Mouse (Mus musculus) testis, adult 2 months (tissue): ENCODE data around the gene Vegfb.

ENCODE experiments used
- CTCF ChIP-seq: fragments of 200-500 bp; IDR thresholded peaks from 2 replicates; pipeline ENCODE4 v1.5.1; 2012; ENCODE audit warnings: low read depth, mild to moderate bottlenecking, inconsistent platforms, low read length, moderate library complexity; ENCODE audit not compliant: control insufficient read depth, insufficient read depth, insufficient replicate concordance
- POLR2A ChIP-seq: fragments of 200-500 bp; IDR thresholded peaks from 2 replicates; pipeline ENCODE4 v1.6.1; 2012; ENCODE audit warnings: low read depth, mild to moderate bottlenecking, inconsistent platforms, low read length, moderate library complexity; ENCODE audit not compliant: control insufficient read depth

DNA sequence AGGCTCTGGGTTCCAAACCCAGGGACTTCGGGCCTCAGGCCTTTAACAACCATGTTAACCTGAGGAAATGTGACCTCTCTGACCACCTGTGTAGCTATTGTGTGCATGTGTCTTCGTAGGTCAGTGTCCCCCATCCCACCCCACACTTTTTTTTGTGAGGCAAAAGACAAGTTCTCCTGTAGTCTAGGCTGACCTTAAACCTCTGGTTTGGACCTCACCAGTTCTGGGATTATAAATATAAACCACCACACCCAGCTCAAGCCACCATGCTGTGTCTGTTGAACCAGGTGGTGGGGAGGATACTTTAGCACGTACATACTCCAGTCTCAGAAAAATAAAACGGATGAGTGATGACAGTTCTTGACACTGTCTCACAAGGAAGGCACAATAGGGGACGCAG lies 37.5 kb downstream of the Vegfb start:
- no peak for TF ChIP-seq POLR2A
- TF ChIP-seq CTCF: no peak
